Mouse (Mus musculus) stomach, embryonic 14.5 days (tissue): ENCODE results near the gene Flt4. TPM values are rescaled to one million over a fixed set of nuclear protein-coding genes. Genes with fewer than 3 reads are reported as not detected.

Source experiments
- ATAC-seq: fragments of 200-750 bp; cut with Nextera tagmentation; 2 replicates; pipeline ENCODE4 v1.8.0; 2017; ENCODE audit warnings: low read depth, moderate TSS enrichment; ENCODE audit not compliant: insufficient number of reproducible peaks, insufficient read depth, low FRiP score
- H3K27ac ChIP-seq: fragments of 300-500 bp; sonication (generic); 2 replicates; pipeline ENCODE4 v1.5.1; 2014; ENCODE audit warnings: mild to moderate bottlenecking, low read length, moderate library complexity, mixed read lengths
- H3K27me3 ChIP-seq: fragments of 300-500 bp; sonication (generic); 2 replicates; pipeline ENCODE4 v1.6.1; 2014; ENCODE audit warnings: low read length, control low read depth, mixed read lengths; ENCODE audit not compliant: control insufficient read depth, insufficient read depth
- H3K36me3 ChIP-seq: fragments of 300-500 bp; sonication (generic); 2 replicates; pipeline ENCODE4 v1.6.1; 2014; ENCODE audit warnings: mild to moderate bottlenecking, control low read depth, low read length, moderate library complexity, mixed read lengths; ENCODE audit not compliant: control insufficient read depth, insufficient read depth
- H3K4me1 ChIP-seq: fragments of 300-500 bp; sonication (generic); 2 replicates; pipeline ENCODE4 v1.6.1; 2014; ENCODE audit warnings: low read length, control low read depth, mixed read lengths; ENCODE audit not compliant: control insufficient read depth, insufficient read depth
- H3K4me2 ChIP-seq: fragments of 300-500 bp; sonication (generic); replicated peaks from 2 replicates; pipeline ENCODE4 v1.6.1; 2014; ENCODE audit warnings: low read depth, low read length, control low read depth
- H3K4me3 ChIP-seq: fragments of 300-500 bp; sonication (generic); 2 replicates; pipeline ENCODE4 v1.5.1; 2014; ENCODE audit warnings: low read depth, low read length, control low read depth
- H3K9ac ChIP-seq: fragments of 300-500 bp; sonication (generic); replicated peaks from 2 replicates; pipeline ENCODE4 v1.6.1; 2014; ENCODE audit warnings: low read depth, mild to moderate bottlenecking, control low read depth, low read length, moderate library complexity, mixed read lengths
- H3K9me3 ChIP-seq: fragments of 300-500 bp; sonication (generic); 2 replicates; pipeline ENCODE4 v1.6.1; 2016; ENCODE audit warnings: low read depth, low read length, control low read depth; ENCODE audit not compliant: control insufficient read depth
- WGBS: fragments of 180-500 bp; shearing (Covaris S2); extraction: QIAGEN DNeasy Blood & Tissue Kit; methylation state at CpG from one replicate; pipeline ENCODE4 v1.1.7; 2014; 5-methylcytosine and 5-hydroxymethylcytosine counted together
- polyA plus RNA-seq: library from polyadenylated mRNA; unstranded; fragments of >200 nt; fragmentation: Nextera tagmentation; extraction: Ambion mirVana; gene quantifications from 2 replicates; pipeline ENCODE4 v1.2.1, GENCODE M21; 2014

The Flt4 gene
- polyA plus RNA-seq, 1 experiment from 2014 or later, result 7.4 TPM

DNA sequence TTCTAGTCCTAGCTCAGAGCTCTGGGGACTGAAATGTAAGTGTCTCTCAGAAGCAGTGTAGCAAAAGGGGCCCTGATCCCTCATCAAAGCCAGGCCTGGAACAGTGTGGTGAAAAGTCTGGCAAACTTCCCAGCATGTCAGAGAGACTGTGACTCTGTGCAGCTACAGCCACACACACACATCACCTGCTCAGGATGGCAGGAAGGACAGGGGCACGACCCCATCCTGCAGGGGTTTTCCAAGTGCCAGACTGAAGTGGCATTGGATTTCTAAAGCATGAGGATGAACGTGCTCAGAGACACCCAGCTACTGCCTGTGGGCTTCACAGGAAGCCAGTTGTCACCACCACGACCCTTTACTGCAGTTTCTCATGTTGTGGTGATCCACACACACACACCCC lies 3.1 kb downstream of the Flt4 start:
- Histone ChIP-seq H3K9ac (no peak overlapping the region), H3K36me3 (no peaks in the 10 kb centered on the region), H3K4me1 (no peaks in the 10 kb centered on the region), H3K27me3 (no peaks in the 10 kb centered on the region), H3K27ac (no peak overlapping the region), H3K4me3 (no peak overlapping the region), H3K9me3 (no peaks in the 10 kb centered on the region), H3K4me2 (no peak overlapping the region)
- no peak for ATAC-seq
- WGBS, result 44% methylated on average over 3 of the region's 3 CpGs

DNA sequence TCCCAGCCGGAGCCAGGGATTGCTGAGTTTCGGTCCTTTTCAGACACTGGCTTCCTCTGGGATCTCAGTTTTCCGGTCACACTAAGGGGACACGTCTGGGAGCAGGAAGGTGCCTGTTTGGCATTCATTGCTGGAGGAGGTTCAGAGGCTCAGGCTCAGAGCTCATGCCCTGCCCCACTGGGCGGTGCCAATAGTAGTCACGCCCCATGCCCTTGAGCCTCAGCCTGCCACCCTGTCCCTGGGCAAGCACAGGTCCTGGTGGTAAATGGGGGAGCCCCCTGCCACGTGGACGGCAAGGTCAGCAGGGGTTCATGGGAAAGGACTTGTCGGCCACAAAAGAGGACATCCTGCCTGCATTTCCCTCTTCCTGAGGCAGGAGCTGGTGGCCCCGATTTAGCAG lies 4.3 kb downstream of the Flt4 start:
- Histone ChIP-seq H3K4me3 (no peak overlapping the region), H3K4me2 (no peak overlapping the region), H3K27me3 (no peaks in the 10 kb centered on the region), H3K9me3 (no peaks in the 10 kb centered on the region), H3K4me1 (no peaks in the 10 kb centered on the region), H3K36me3 (no peaks in the 10 kb centered on the region), H3K9ac (no peak overlapping the region), H3K27ac (no peak overlapping the region)
- ATAC-seq, result no peak
- WGBS, result 18% methylated on average over 10 of the region's 10 CpGs

GRCm38 (mm10) chr11:49615856-49616725 lies 7.0 kb downstream of the Flt4 start:
- no peak for ATAC-seq
- H3K27me3 ChIP-seq, result no peaks in the 10 kb centered on the region
- no peak overlapping the region for H3K4me2 ChIP-seq
- no peak overlapping the region for H3K9ac ChIP-seq
- H3K9me3 ChIP-seq, result no peaks in the 10 kb centered on the region
- no peak overlapping the region for H3K4me3 ChIP-seq
- H3K36me3 ChIP-seq, result no peaks in the 10 kb centered on the region
- 89% methylated on average over 10 of the region's 10 CpGs for WGBS
- no peak overlapping the region for H3K27ac ChIP-seq
- no peaks in the 10 kb centered on the region for H3K4me1 ChIP-seq

GRCm38 (mm10) chr11:49618476-49618875 lies 9.4 kb downstream of the Flt4 start:
- no peak overlapping the region for H3K4me2 ChIP-seq
- H3K9me3 ChIP-seq, result no peaks in the 10 kb centered on the region
- H3K4me1 ChIP-seq, result no peaks in the 10 kb centered on the region
- WGBS, result 71% methylated on average over 8 of the region's 8 CpGs
- no peak overlapping the region for H3K27ac ChIP-seq
- H3K27me3 ChIP-seq, result no peaks in the 10 kb centered on the region
- H3K36me3 ChIP-seq, result no peaks in the 10 kb centered on the region
- H3K4me3 ChIP-seq, result no peak overlapping the region
- H3K9ac ChIP-seq, result no peak overlapping the region
- ATAC-seq, result no peak

GRCm38 (mm10) chr11:49621953-49622352 lies 12.9 kb downstream of the Flt4 start:
- H3K4me3 ChIP-seq, result no peak overlapping the region
- no peak overlapping the region for H3K9ac ChIP-seq
- no peak overlapping the region for H3K4me2 ChIP-seq
- no peaks in the 10 kb centered on the region for H3K9me3 ChIP-seq
- H3K36me3 ChIP-seq, result no peaks in the 10 kb centered on the region
- ATAC-seq, result no peak
- WGBS, result 85% methylated on average over 5 of the region's 5 CpGs
- no peaks in the 10 kb centered on the region for H3K27me3 ChIP-seq
- no peak overlapping the region for H3K27ac ChIP-seq
- no peaks in the 10 kb centered on the region for H3K4me1 ChIP-seq

DNA sequence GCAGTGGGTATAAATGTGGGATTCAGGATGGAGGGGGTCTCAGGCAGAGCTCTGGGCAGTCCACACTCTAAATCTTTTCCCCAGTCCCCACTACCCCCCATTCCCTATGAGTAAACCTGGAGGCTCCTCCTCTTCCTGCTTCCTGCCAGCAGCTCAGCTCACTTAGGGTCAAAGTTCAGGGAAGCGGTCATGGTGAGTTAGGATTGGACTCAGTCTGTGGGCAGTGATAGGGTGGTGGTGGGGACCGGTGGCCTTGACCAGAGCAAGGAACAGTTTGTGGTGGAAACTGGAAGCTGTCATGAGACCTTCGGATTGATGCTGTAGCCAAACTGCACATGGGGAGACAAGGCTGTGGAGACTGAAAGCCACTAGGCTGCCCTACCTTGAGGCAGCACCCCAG lies 15.1 kb downstream of the Flt4 start:
- no peaks in the 10 kb centered on the region for H3K4me1 ChIP-seq
- H3K36me3 ChIP-seq, result no peaks in the 10 kb centered on the region
- no peaks in the 10 kb centered on the region for H3K9me3 ChIP-seq
- H3K9ac ChIP-seq, result no peak overlapping the region
- ATAC-seq, result no peak
- no peak overlapping the region for H3K4me3 ChIP-seq
- no peak overlapping the region for H3K27ac ChIP-seq
- H3K27me3 ChIP-seq, result no peaks in the 10 kb centered on the region
- H3K4me2 ChIP-seq, result no peak overlapping the region
- 75% methylated on average over 3 of the region's 3 CpGs for WGBS

DNA sequence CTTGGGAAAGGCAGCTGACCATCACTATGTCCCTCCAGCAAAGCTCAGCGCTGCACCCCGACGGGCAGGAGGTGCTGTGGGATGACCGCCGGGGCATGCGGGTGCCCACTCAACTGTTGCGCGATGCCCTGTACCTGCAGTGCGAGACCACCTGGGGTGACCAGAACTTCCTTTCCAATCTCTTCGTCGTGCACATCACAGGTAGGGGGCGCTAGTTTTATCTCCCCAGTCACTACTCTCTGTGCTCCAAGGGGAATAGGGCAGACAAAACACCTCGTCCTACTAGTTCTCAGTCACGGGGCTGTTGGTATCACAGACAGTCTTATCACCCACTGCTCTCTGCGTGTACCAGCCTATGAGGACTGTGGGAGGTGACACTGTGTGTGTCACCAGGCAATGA lies 16.8 kb downstream of the Flt4 start:
- Histone ChIP-seq H3K27me3 (no peaks in the 10 kb centered on the region), H3K36me3 (no peaks in the 10 kb centered on the region), H3K4me3 (no peak overlapping the region), H3K9me3 (no peaks in the 10 kb centered on the region), H3K4me1 (no peaks in the 10 kb centered on the region), H3K9ac (no peak overlapping the region), H3K4me2 (no peak overlapping the region), H3K27ac (no peak overlapping the region)
- no peak for ATAC-seq
- WGBS, result 67% methylated on average over 15 of the region's 15 CpGs

DNA sequence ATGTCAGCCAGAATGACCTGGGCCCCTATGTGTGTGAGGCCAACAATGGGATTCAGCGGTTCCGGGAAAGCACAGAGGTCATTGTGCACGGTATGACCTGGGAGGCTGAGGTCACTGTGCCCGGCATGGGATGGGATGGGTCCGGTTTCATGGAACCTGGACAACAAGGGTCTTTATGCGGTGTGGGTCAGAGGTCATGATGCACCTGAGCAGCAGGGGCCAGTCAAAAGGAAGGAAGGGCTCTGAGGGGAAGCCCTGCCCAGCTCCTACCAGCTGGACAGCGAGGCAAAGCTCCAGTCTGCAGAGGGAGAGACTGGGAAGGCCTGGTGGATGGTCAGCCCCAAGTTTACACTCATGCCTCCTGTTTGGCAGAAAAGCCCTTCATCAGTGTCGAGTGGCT lies 17.7 kb downstream of the Flt4 start:
- Histone ChIP-seq H3K27ac (no peak overlapping the region), H3K4me1 (no peaks in the 10 kb centered on the region), H3K9me3 (no peaks in the 10 kb centered on the region), H3K4me3 (no peak overlapping the region), H3K36me3 (no peaks in the 10 kb centered on the region), H3K4me2 (no peak overlapping the region), H3K9ac (no peak overlapping the region), H3K27me3 (no peaks in the 10 kb centered on the region)
- ATAC-seq, result no peak
- WGBS, result 65% methylated on average over 8 of the region's 8 CpGs

DNA sequence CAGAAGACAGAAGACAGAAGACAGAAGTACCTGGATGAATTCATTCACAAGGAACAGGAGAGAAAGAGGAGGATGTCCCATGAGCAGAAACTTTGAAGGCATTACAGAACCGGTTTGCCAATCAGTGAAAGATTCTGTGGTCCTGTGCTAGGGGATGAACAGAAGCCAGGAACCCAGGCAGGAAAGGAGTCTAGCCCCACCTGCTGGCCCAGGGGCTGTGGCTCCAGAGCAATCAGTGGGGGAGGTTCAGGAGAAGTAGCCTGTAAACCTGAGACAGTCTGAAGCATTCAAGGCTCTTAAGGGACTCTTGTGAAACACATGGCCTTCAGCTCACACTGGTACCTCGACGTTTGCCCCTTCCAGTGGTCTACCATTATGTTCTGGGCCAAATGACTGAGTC lies 22.1 kb downstream of the Flt4 start:
- 0 out of 2 replicates have a peak, but pooled peaks cover 6% of the 10 kb centered on the region for H3K4me1 ChIP-seq
- no peak overlapping the region for H3K27ac ChIP-seq
- H3K4me2 ChIP-seq, result no peak overlapping the region
- no peaks in the 10 kb centered on the region for H3K9me3 ChIP-seq
- H3K4me3 ChIP-seq, result no peak overlapping the region
- H3K36me3 ChIP-seq, result no peaks in the 10 kb centered on the region
- no peak overlapping the region for H3K9ac ChIP-seq
- ATAC-seq, result no peak
- 44% methylated on average over 3 of the region's 3 CpGs for WGBS
- peaks cover 19% of the 10 kb centered on the region for H3K27me3 ChIP-seq
